Mouse (Mus musculus) liver, postnatal 0 days (tissue): ENCODE measurements around the gene Tdrd5. TPM values are rescaled to one million over a fixed set of nuclear protein-coding genes. Genes with fewer than 3 reads are reported as not detected.

Experiments
- ATAC-seq: fragments of 200-750 bp; cut with Nextera tagmentation; 2 replicates; pipeline ENCODE4 v1.8.0; 2017; ENCODE audit warnings: mild to moderate bottlenecking, moderate library complexity
- DNase-seq: peaks from one replicate; pipeline ENCODE4 v3.0.0-alpha.2; 2016
- H3K27ac ChIP-seq: fragments of 300-500 bp; sonication (generic); 2 replicates; pipeline ENCODE4 v1.5.1; 2014; ENCODE audit warnings: antibody characterized with exemption, moderate library complexity, mild to moderate bottlenecking, low read depth
- H3K27me3 ChIP-seq: fragments of 300-500 bp; sonication (generic); 2 replicates; pipeline ENCODE4 v1.6.1; 2014; ENCODE audit warnings: low read length, control low read depth, mixed read lengths; ENCODE audit not compliant: insufficient read depth
- H3K36me3 ChIP-seq: fragments of 300-500 bp; sonication (generic); replicated peaks from 2 replicates; pipeline ENCODE4 v1.6.1; 2014; ENCODE audit warnings: mild to moderate bottlenecking, control low read depth, low read length, moderate library complexity, mixed read lengths; ENCODE audit not compliant: insufficient read depth
- H3K4me1 ChIP-seq: fragments of 300-500 bp; sonication (generic); 2 replicates; pipeline ENCODE4 v1.6.1; 2014; ENCODE audit warnings: antibody characterized with exemption, mild to moderate bottlenecking, control low read depth; ENCODE audit not compliant: insufficient read depth
- H3K4me2 ChIP-seq: fragments of 300-500 bp; sonication (generic); 2 replicates; pipeline ENCODE4 v1.6.1; 2014; ENCODE audit warnings: low read depth, mild to moderate bottlenecking, low read length, moderate library complexity, mixed read lengths
- H3K4me3 ChIP-seq: fragments of 300-500 bp; sonication (generic); 2 replicates; pipeline ENCODE4 v1.5.1; 2014; ENCODE audit warnings: low read depth, low read length
- H3K9ac ChIP-seq: fragments of 300-500 bp; sonication (generic); replicated peaks from 2 replicates; pipeline ENCODE4 v1.6.1; 2014; ENCODE audit warnings: mild to moderate bottlenecking, moderate library complexity
- H3K9me3 ChIP-seq: fragments of 300-500 bp; sonication (generic); 2 replicates; pipeline ENCODE4 v1.6.1; 2016; ENCODE audit warnings: mild to moderate bottlenecking, control low read depth, low read length, mixed read lengths
- CTCF ChIP-seq: sonication (generic); IDR thresholded peaks from 2 replicates; pipeline ENCODE4 v1.5.1; 2016; ENCODE audit warnings: antibody characterized with exemption, low read depth
- EP300 ChIP-seq: IDR thresholded peaks from 2 replicates; pipeline ENCODE4 v1.6.1; 2016; ENCODE audit warnings: antibody characterized with exemption, low read depth, mild to moderate bottlenecking
- WGBS: fragments of 180-500 bp; shearing (Covaris S2); extraction: QIAGEN DNeasy Blood & Tissue Kit; methylation state at CpG from one replicate; pipeline ENCODE4 v1.1.7; 2014; ENCODE audit not compliant: insufficient replicate concordance; 5-methylcytosine and 5-hydroxymethylcytosine counted together
- polyA plus RNA-seq: library from polyadenylated mRNA; unstranded; fragments of >200 nt; fragmentation: Nextera tagmentation; extraction: Ambion mirVana; gene quantifications from 2 replicates; pipeline ENCODE4 v1.2.1, GENCODE M21; 2015

Tdrd5 gene
- polyA plus RNA-seq, 1 experiment from 2014 or later: not detected

- no peaks in the 10 kb centered on the region for H3K27me3 ChIP-seq
- ATAC-seq: peak; percentile 87
- H3K9ac ChIP-seq: no peak overlapping the region
- no peaks in the 10 kb centered on the region for H3K9me3 ChIP-seq
- peak overlapping the region; percentile 80 for H3K27ac ChIP-seq
- WGBS: 10% methylated on average over 3 of the region's 3 CpGs
- no peaks in the 10 kb centered on the region for H3K36me3 ChIP-seq
- H3K4me2 ChIP-seq: 0 out of 2 replicates have a peak overlapping the region, but pooled peaks have one; percentile 30
- no peak overlapping the region for H3K4me3 ChIP-seq
- DNase-seq: peak; percentile 77
- no peak for TF ChIP-seq CTCF
- peak; percentile 52; the same call in 1 of the 2 replicates for TF ChIP-seq EP300
- peaks cover 41% of the 10 kb centered on the region for H3K4me1 ChIP-seq
These were observed 86.1 kb downstream of the Tdrd5 start for GRCm38 (mm10) chr1:156217393-156217792.

GRCm38 (mm10) chr1:156216249-156216648 lies 87.2 kb downstream of the Tdrd5 start:
- H3K4me3 ChIP-seq: no peak overlapping the region
- H3K27me3 ChIP-seq: no peaks in the 10 kb centered on the region
- ATAC-seq (no peak), DNase-seq (no peak)
- no peak overlapping the region for H3K27ac ChIP-seq
- WGBS: 67% methylated on average over 4 of the region's 4 CpGs
- H3K9ac ChIP-seq: no peak overlapping the region
- TF ChIP-seq EP300 (no peak), CTCF (no peak)
- no peaks in the 10 kb centered on the region for H3K9me3 ChIP-seq
- H3K4me2 ChIP-seq: no peak overlapping the region
- H3K4me1 ChIP-seq: peaks cover 31% of the 10 kb centered on the region
- no peaks in the 10 kb centered on the region for H3K36me3 ChIP-seq

GRCm38 (mm10) chr1:156214651-156215050 lies 88.8 kb downstream of the Tdrd5 start:
- H3K4me3 ChIP-seq: no peak overlapping the region
- DNase-seq (no peak), ATAC-seq (no peak)
- H3K9ac ChIP-seq: no peak overlapping the region
- WGBS: 89% methylated on average over 8 of the region's 8 CpGs
- H3K9me3 ChIP-seq: no peaks in the 10 kb centered on the region
- TF ChIP-seq EP300: no peak
- no peak for TF ChIP-seq CTCF
- H3K27ac ChIP-seq: no peak overlapping the region
- no peaks in the 10 kb centered on the region for H3K27me3 ChIP-seq
- no peak overlapping the region for H3K4me2 ChIP-seq
- H3K4me1 ChIP-seq: peaks cover 30% of the 10 kb centered on the region
- no peaks in the 10 kb centered on the region for H3K36me3 ChIP-seq

GRCm38 (mm10) chr1:156212923-156213322 lies 90.5 kb downstream of the Tdrd5 start:
- peak overlapping the region; percentile 31 for H3K4me2 ChIP-seq
- peaks cover 22% of the 10 kb centered on the region for H3K4me1 ChIP-seq
- H3K4me3 ChIP-seq: no peak overlapping the region
- DNase-seq (peak; percentile 47), ATAC-seq (peak; percentile 92)
- no peak overlapping the region for H3K9ac ChIP-seq
- no peaks in the 10 kb centered on the region for H3K36me3 ChIP-seq
- TF ChIP-seq CTCF (no peak), EP300 (peak; percentile 82)
- WGBS: 52% methylated on average over 5 of the region's 5 CpGs
- no peaks in the 10 kb centered on the region for H3K9me3 ChIP-seq
- H3K27me3 ChIP-seq: no peaks in the 10 kb centered on the region
- H3K27ac ChIP-seq: 0 out of 2 replicates have a peak overlapping the region, but pooled peaks have one; percentile 1

- no peak for TF ChIP-seq EP300
- TF ChIP-seq CTCF: no peak
- 66% methylated on average over 6 of the region's 6 CpGs for WGBS
- Histone ChIP-seq H3K27me3 (peaks cover 5% of the 10 kb centered on the region), H3K4me3 (no peak overlapping the region), H3K9ac (no peak overlapping the region), H3K36me3 (no peaks in the 10 kb centered on the region), H3K4me1 (peaks cover 19% of the 10 kb centered on the region), H3K27ac (no peak overlapping the region), H3K9me3 (no peaks in the 10 kb centered on the region), H3K4me2 (no peak overlapping the region)
- DNase-seq (no peak), ATAC-seq (no peak)
These were observed 91.6 kb downstream of the Tdrd5 start for GRCm38 (mm10) chr1:156211809-156212317.

Other genes starting within 250 kb of the Tdrd5 start
- gene Fam163a, start 98.6 kb downstream of the Tdrd5 start, polyA plus RNA-seq: 0.05 and 0.07 TPM in 2 replicates
- gene Nphs2, start 7.1 kb upstream of the Tdrd5 start, polyA plus RNA-seq: not detected in 2 replicates
- gene Gm2000, start 62.4 kb upstream of the Tdrd5 start, polyA plus RNA-seq: 427 and 452 TPM in 2 replicates
- gene Axdnd1, start 117.5 kb upstream of the Tdrd5 start, polyA plus RNA-seq: not detected in 2 replicates
- 42.5 and 43.9 TPM in 2 replicates for gene Soat1, start 170.7 kb upstream of the Tdrd5 start, polyA plus RNA-seq
- 0.14 and 0.29 TPM in 2 replicates for gene Gm10031, start 220.3 kb upstream of the Tdrd5 start, polyA plus RNA-seq